Mouse (Mus musculus) hindbrain, embryonic 10.5 days (tissue): ENCODE measurements at regions not wholly inside any gene's neighbourhood (a gene's known extent, or its start where the extent isn't known, plus 50 kb on each side); places are given as distances from the start of the nearest gene placed in this dataset.
A peak's percentile ranks its signal among the peaks of the same experiment; 100 is the strongest.

Experiments used
- DNase-seq: peaks from one replicate; pipeline ENCODE4 v3.0.0-alpha.2; 2017; ENCODE audit warnings: low spot score
- H3K27ac ChIP-seq: fragments of 300-500 bp; sonication (generic); 2 replicates; pipeline ENCODE4 v1.5.1; 2016; ENCODE audit warnings: mild to moderate bottlenecking, moderate library complexity
- H3K27me3 ChIP-seq: fragments of 300-500 bp; sonication (generic); 2 replicates; pipeline ENCODE4 v1.6.1; 2016; ENCODE audit warnings: mild to moderate bottlenecking; ENCODE audit not compliant: poor library complexity, insufficient read depth, severe bottlenecking
- H3K36me3 ChIP-seq: fragments of 300-500 bp; sonication (generic); 2 replicates; pipeline ENCODE4 v1.6.1; 2016; ENCODE audit warnings: mild to moderate bottlenecking, moderate library complexity
- H3K4me1 ChIP-seq: fragments of 300-500 bp; sonication (generic); replicated peaks from 2 replicates; pipeline ENCODE4 v1.6.1; 2016; ENCODE audit warnings: mild to moderate bottlenecking
- H3K4me3 ChIP-seq: fragments of 300-500 bp; sonication (generic); 2 replicates; pipeline ENCODE4 v1.5.1; 2016; ENCODE audit warnings: mild to moderate bottlenecking, moderate library complexity
- H3K9me3 ChIP-seq: fragments of 300-500 bp; sonication (generic); 2 replicates; pipeline ENCODE4 v1.6.1; 2016; ENCODE audit warnings: mild to moderate bottlenecking, moderate library complexity
- WGBS: fragments of 180-500 bp; shearing (Covaris S2); methylation state at CpG from one replicate; pipeline ENCODE4 v1.1.7; 2016; 5-methylcytosine and 5-hydroxymethylcytosine counted together

DNA sequence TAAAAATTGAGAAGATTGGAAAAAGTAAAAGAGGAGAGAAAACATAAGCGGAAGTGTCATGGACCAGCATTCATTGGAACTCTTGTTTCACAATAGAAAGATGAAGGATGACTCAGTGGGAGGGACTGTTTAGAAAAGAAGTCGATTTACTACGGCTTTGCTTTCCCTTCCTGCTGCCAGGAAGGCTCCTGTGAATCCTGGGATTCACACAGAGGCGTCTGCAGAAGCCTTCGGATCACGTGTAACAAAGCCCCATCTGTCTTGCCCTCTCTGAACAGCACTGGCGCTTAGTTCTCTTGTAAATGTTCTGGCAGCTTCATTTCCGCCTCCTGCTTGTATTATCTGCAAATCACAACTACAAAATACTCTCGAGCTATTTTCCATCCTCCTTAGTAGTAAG lies 94.0 kb downstream of the Cct8l1 start:
- peak; percentile 12 for DNase-seq
- peak overlapping the region; percentile 8; the same call in 1 of the 2 replicates for H3K27ac ChIP-seq
- no peaks in the 10 kb centered on the region for H3K9me3 ChIP-seq
- H3K4me1 ChIP-seq = peaks cover 6% of the 10 kb centered on the region; the same call in 1 of the 2 replicates
- no peak overlapping the region for H3K4me3 ChIP-seq
- no peaks in the 10 kb centered on the region for H3K36me3 ChIP-seq
- H3K27me3 ChIP-seq = no peaks in the 10 kb centered on the region
- 14% methylated on average over 9 of the region's 9 CpGs for WGBS

DNA sequence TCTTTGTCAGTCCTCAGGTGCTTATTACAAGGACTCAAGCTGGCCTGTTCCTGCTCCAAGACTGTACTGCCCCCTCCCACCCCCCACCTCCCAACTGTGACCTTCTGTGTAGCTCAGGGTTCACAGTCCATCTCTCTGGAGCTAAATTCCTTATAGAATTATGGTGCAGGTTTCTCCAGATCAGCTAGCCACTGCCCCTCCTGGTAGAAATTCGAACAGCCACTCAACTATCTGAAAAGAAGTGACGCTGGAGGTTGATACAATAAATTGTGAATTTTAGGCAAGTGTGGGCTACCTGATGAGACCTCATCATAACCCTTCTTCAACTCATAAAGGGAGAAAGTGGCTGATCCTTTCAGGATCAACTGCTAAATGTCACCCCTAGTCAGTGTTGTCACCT lies 86.3 kb downstream of the Cct8l1 start:
- WGBS = 68% methylated on average over 2 of the region's 2 CpGs
- no peak overlapping the region for H3K27ac ChIP-seq

DNA sequence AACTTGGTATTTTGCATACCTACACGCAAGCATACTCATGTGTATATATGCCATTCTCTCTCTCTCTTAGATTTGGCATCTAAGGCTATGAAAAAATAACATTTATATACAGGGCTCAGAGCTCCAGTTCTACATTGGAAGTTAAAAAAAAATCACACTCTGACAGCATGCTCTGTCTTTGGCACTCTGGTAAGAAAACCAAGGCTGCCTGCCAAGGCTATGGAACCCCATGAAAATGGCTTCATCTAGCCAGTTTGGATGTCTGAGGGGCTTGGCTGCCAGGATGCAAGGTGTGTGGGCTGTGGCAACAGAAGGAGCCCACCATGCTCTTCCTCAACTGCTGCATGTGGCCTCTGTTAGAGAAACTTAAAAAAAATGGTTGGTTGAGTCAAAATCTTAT lies 83.5 kb downstream of the Cct8l1 start:
- no peak overlapping the region for H3K27ac ChIP-seq
- no peaks in the 10 kb centered on the region for H3K36me3 ChIP-seq
- DNase-seq = no peak
- H3K27me3 ChIP-seq = no peaks in the 10 kb centered on the region
- 91% methylated on average over 1 of the region's 1 CpGs for WGBS
- no peaks in the 10 kb centered on the region for H3K9me3 ChIP-seq
- no peaks in the 10 kb centered on the region for H3K4me1 ChIP-seq
- H3K4me3 ChIP-seq = no peak overlapping the region

More for the DNA sequence above, 86.3 kb downstream of the Cct8l1 start:
- Histone ChIP-seq H3K4me3 (no peak overlapping the region), H3K9me3 (no peaks in the 10 kb centered on the region), H3K36me3 (no peaks in the 10 kb centered on the region), H3K27me3 (no peaks in the 10 kb centered on the region), H3K4me1 (no peaks in the 10 kb centered on the region)
- no peak for DNase-seq

DNA sequence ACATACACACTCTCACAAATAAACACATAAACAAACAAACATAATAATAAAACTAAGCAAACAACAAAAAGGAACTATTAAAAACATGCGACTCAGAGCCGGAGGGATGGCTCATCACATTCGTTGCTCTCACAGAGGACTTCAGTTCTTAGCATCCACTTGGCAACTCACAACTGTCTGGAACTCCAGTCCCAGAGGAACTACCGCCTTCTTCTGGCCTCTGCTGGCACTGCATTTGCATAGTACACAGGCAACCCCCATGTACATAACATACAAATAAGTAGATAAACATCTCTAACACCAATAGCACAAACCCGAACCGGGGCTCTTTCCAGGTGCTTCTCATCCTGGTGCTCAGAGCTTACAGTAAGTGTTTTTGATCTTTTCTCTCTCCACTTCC lies 81.9 kb downstream of the Cct8l1 start:
- no peak for DNase-seq
- WGBS = 92% methylated on average over 6 of the region's 6 CpGs
- Histone ChIP-seq H3K4me3 (no peak overlapping the region), H3K4me1 (no peaks in the 10 kb centered on the region), H3K27me3 (no peaks in the 10 kb centered on the region), H3K36me3 (no peaks in the 10 kb centered on the region), H3K9me3 (no peaks in the 10 kb centered on the region), H3K27ac (no peak overlapping the region)

DNA sequence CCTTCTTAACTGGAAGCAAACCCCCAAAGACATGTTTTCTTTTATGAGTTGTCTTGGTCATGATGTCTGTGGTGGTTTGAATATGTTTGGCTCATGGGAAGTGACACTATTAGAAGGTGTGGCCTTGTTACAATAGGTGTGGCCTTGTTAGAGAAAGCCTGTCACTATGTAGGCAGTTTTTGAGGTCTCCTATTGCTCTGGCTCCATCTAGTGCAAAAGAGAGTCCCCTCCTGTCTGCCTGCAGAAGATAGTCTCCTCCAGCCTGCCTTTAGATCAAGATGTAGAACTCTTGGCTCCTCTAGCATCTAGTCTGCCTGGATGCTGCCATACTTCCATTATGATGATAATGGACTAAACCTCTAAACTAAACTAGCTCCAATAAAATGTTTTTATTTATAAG lies 75.8 kb downstream of the Cct8l1 start:
- Histone ChIP-seq H3K4me1 (no peaks in the 10 kb centered on the region), H3K9me3 (no peaks in the 10 kb centered on the region), H3K36me3 (no peaks in the 10 kb centered on the region), H3K27ac (no peak overlapping the region), H3K27me3 (no peaks in the 10 kb centered on the region), H3K4me3 (no peak overlapping the region)
- DNase-seq = no peak
